Mouse (Mus musculus) MEL (cell line): ENCODE measurements around the gene Med1. TPM values are rescaled to one million over a fixed set of nuclear protein-coding genes. Genes with fewer than 3 reads are reported as not detected.

Experiments used
- DNase-seq: peaks from one replicate; pipeline ENCODE4 v3.0.0; 2011; ENCODE audit warnings: low read depth, low spot score
- H3K27ac ChIP-seq: 2 replicates; pipeline ENCODE4 v1.5.1; 2012; ENCODE audit warnings: low read depth, mild to moderate bottlenecking, control low read depth, low read length, moderate library complexity; ENCODE audit not compliant: control insufficient read depth
- H3K27me3 ChIP-seq, 2 experiments: fragments of 150-350 bp in 1 of 2; sonication (generic) in 1 of 2; 2 replicates each; pipeline ENCODE4 v1.6.1; 2012; ENCODE audit warnings: low read length in 2 of 2, mild to moderate bottlenecking in 2 of 2, improper control_type of control experiment in 1 of 2, moderate library complexity in 1 of 2; ENCODE audit not compliant: insufficient read depth in 2 of 2, control insufficient read depth in 1 of 2
- H3K36me3 ChIP-seq, 2 experiments: 2 replicates each; pipeline ENCODE4 v1.6.1; 2012 to 2014; ENCODE audit warnings: low read length in 2 of 2, improper control_type of control experiment in 1 of 2, inconsistent platforms in 1 of 2, mild to moderate bottlenecking in 1 of 2; ENCODE audit not compliant: insufficient read depth in 2 of 2, control insufficient read depth in 1 of 2
- H3K4me1 ChIP-seq, 2 experiments: fragments of 150-350 bp in 1 of 2; sonication (generic) in 1 of 2; 2 replicates each; pipeline ENCODE4 v1.6.1; 2012; ENCODE audit warnings: low read length in 2 of 2, improper control_type of control experiment in 1 of 2, mild to moderate bottlenecking in 1 of 2; ENCODE audit not compliant: insufficient read depth in 2 of 2, control insufficient read depth in 1 of 2
- H3K4me3 ChIP-seq, 2 experiments: fragments of 150-350 bp in 1 of 2; sonication (generic) in 1 of 2; 2 replicates each; pipeline ENCODE4 v1.5.1; 2012; ENCODE audit warnings: low read depth in 2 of 2, low read length in 2 of 2, mild to moderate bottlenecking in 2 of 2, moderate library complexity in 2 of 2, control low read depth in 1 of 2, improper control_type of control experiment in 1 of 2; ENCODE audit not compliant: control insufficient read depth in 1 of 2, insufficient read depth in 1 of 2
- H3K79me2 ChIP-seq: 2 replicates; pipeline ENCODE4 v1.6.1; 2012; ENCODE audit warnings: mild to moderate bottlenecking, low read length, moderate library complexity; ENCODE audit not compliant: control insufficient read depth, poor library complexity, insufficient read depth
- H3K9ac ChIP-seq: 2 replicates; pipeline ENCODE4 v1.6.1; 2012; ENCODE audit warnings: low read depth, mild to moderate bottlenecking, control low read depth, low read length, moderate library complexity; ENCODE audit not compliant: control insufficient read depth, poor library complexity, severe bottlenecking
- H3K9me3 ChIP-seq: fragments of 150-350 bp; sonication (generic); replicated peaks from 2 replicates; pipeline ENCODE4 v1.6.1; 2012; ENCODE audit warnings: mild to moderate bottlenecking, low read length, improper control_type of control experiment, moderate library complexity; ENCODE audit not compliant: insufficient read depth
- BHLHE40 ChIP-seq: IDR thresholded peaks from 2 replicates; pipeline ENCODE4 v1.6.1; 2012; ENCODE audit warnings: low read depth, mild to moderate bottlenecking, inconsistent platforms, low read length, improper control_type of control experiment, borderline replicate concordance
- CHD1 ChIP-seq: IDR thresholded peaks from 2 replicates; pipeline ENCODE4 v1.6.1; 2012; ENCODE audit warnings: low read depth, mild to moderate bottlenecking, inconsistent platforms, low read length, improper control_type of control experiment
- CHD2 ChIP-seq: IDR thresholded peaks from 2 replicates; pipeline ENCODE4 v1.6.1; 2011; ENCODE audit warnings: low read length, improper control_type of control experiment
- CTCF ChIP-seq, 3 experiments: IDR thresholded peaks in 2 of 3; conservative IDR thresholded peaks in 1 of 3; 2 replicates each; pipeline ENCODE4 v1.5.1; 2011 to 2012; ENCODE audit warnings: low read length in 3 of 3, low read depth in 2 of 3, mild to moderate bottlenecking in 2 of 3, improper control_type of control experiment in 1 of 3, inconsistent platforms in 1 of 3, mixed read lengths in 1 of 3, moderate library complexity in 1 of 3; ENCODE audit not compliant: control insufficient read depth in 1 of 3, insufficient read depth in 1 of 3, poor library complexity in 1 of 3, severe bottlenecking in 1 of 3
- E2F4 ChIP-seq: IDR thresholded peaks from 2 replicates; pipeline ENCODE4 v1.6.1; 2011; ENCODE audit warnings: low read depth, low read length, improper control_type of control experiment, borderline replicate concordance
- ELF1 ChIP-seq: IDR thresholded peaks from 2 replicates; pipeline ENCODE4 v1.6.1; 2014; ENCODE audit warnings: low read depth, mild to moderate bottlenecking, inconsistent platforms, low read length, improper control_type of control experiment, moderate library complexity
- EP300 ChIP-seq, 2 experiments: IDR thresholded peaks; 2 replicates each; pipeline ENCODE4 v1.6.1; 2011; ENCODE audit warnings: improper control_type of control experiment in 2 of 2, low read length in 2 of 2, low read depth in 1 of 2, mild to moderate bottlenecking in 1 of 2
- ETS1 ChIP-seq: IDR thresholded peaks from 2 replicates; pipeline ENCODE4 v1.6.1; 2012; ENCODE audit warnings: low read depth, mild to moderate bottlenecking, inconsistent platforms, low read length, improper control_type of control experiment, moderate library complexity
- GABPA ChIP-seq: IDR thresholded peaks from 2 replicates; pipeline ENCODE4 v1.6.1; 2012; ENCODE audit warnings: low read depth, mild to moderate bottlenecking, inconsistent platforms, low read length, improper control_type of control experiment, moderate library complexity
- GATA1 ChIP-seq: IDR thresholded peaks from 2 replicates; pipeline ENCODE4 v1.6.1; 2011; ENCODE audit warnings: low read depth, low read length, improper control_type of control experiment
- HCFC1 ChIP-seq: IDR thresholded peaks from 2 replicates; pipeline ENCODE4 v1.6.1; 2012; ENCODE audit warnings: low read depth, mild to moderate bottlenecking, inconsistent platforms, low read length, improper control_type of control experiment, moderate library complexity
- JUND ChIP-seq: IDR thresholded peaks from 2 replicates; pipeline ENCODE4 v1.6.1; 2011; ENCODE audit warnings: low read depth, mild to moderate bottlenecking, improper control_type of control experiment, low read length
- KAT2A ChIP-seq: conservative IDR thresholded peaks from 2 replicates; pipeline ENCODE4 v1.6.1; 2012; ENCODE audit warnings: low read depth, low read length, improper control_type of control experiment, inconsistent platforms
- MAFK ChIP-seq: IDR thresholded peaks from 2 replicates; pipeline ENCODE4 v1.6.1; 2011; ENCODE audit warnings: low read depth, mild to moderate bottlenecking, low read length, improper control_type of control experiment, borderline replicate concordance
- MAX ChIP-seq: IDR thresholded peaks from 2 replicates; pipeline ENCODE4 v1.6.1; 2011; ENCODE audit warnings: low read length, improper control_type of control experiment
- MAZ ChIP-seq: IDR thresholded peaks from 2 replicates; pipeline ENCODE4 v1.6.1; 2012; ENCODE audit warnings: low read depth, mild to moderate bottlenecking, inconsistent platforms, low read length, improper control_type of control experiment
- MEF2A ChIP-seq: IDR thresholded peaks from 2 replicates; pipeline ENCODE4 v1.6.1; 2014; ENCODE audit warnings: low read depth, mild to moderate bottlenecking, inconsistent platforms, low read length, improper control_type of control experiment; ENCODE audit not compliant: poor library complexity, insufficient replicate concordance, severe bottlenecking; ENCODE audit errors: extremely low read depth
- MXI1 ChIP-seq: IDR thresholded peaks from 2 replicates; pipeline ENCODE4 v1.6.1; 2011; ENCODE audit warnings: mild to moderate bottlenecking, low read depth, low read length, improper control_type of control experiment
- MYB ChIP-seq: IDR thresholded peaks from 2 replicates; pipeline ENCODE4 v1.6.1; 2011; ENCODE audit warnings: mild to moderate bottlenecking, low read depth, low read length, improper control_type of control experiment
- NELFE ChIP-seq: IDR thresholded peaks from 2 replicates; pipeline ENCODE4 v1.6.1; 2011; ENCODE audit warnings: low read depth, low read length, improper control_type of control experiment
- NRF1 ChIP-seq: IDR thresholded peaks from 2 replicates; pipeline ENCODE4 v1.6.1; 2014; ENCODE audit warnings: low read depth, mild to moderate bottlenecking, inconsistent platforms, low read length, improper control_type of control experiment, moderate library complexity; ENCODE audit not compliant: poor library complexity, insufficient read depth, severe bottlenecking
- POLR2A ChIP-seq, 2 experiments: IDR thresholded peaks; 2 replicates each; pipeline ENCODE4 v1.6.1; 2011 to 2012; ENCODE audit warnings: low read length in 2 of 2, mild to moderate bottlenecking in 2 of 2, control low read depth in 1 of 2, improper control_type of control experiment in 1 of 2, low read depth in 1 of 2, moderate library complexity in 1 of 2; ENCODE audit not compliant: control insufficient read depth in 1 of 2, insufficient read depth in 1 of 2, poor library complexity in 1 of 2
- POLR2AphosphoS2 ChIP-seq: IDR thresholded peaks from 2 replicates; pipeline ENCODE4 v1.6.1; 2011; ENCODE audit warnings: low read length, improper control_type of control experiment
- POLR2AphosphoS5 ChIP-seq: IDR thresholded peaks from 2 replicates; pipeline ENCODE4 v1.6.1; 2012; ENCODE audit warnings: low read depth, borderline replicate concordance, mild to moderate bottlenecking, inconsistent platforms, low read length, moderate library complexity, mixed read lengths
- RAD21 ChIP-seq: IDR thresholded peaks from 2 replicates; pipeline ENCODE4 v1.6.1; 2011; ENCODE audit warnings: mild to moderate bottlenecking, low read depth, low read length, improper control_type of control experiment
- RCOR1 ChIP-seq: IDR thresholded peaks from 2 replicates; pipeline ENCODE4 v1.6.1; 2012; ENCODE audit warnings: low read depth, mild to moderate bottlenecking, inconsistent platforms, low read length, improper control_type of control experiment
- SIN3A ChIP-seq: IDR thresholded peaks from 2 replicates; pipeline ENCODE4 v1.6.1; 2012; ENCODE audit warnings: low read length, improper control_type of control experiment, inconsistent platforms
- SMC3 ChIP-seq: IDR thresholded peaks from 2 replicates; pipeline ENCODE4 v1.6.1; 2011; ENCODE audit warnings: low read depth, low read length, improper control_type of control experiment
- TAL1 ChIP-seq: IDR thresholded peaks from 2 replicates; pipeline ENCODE4 v1.6.1; 2012; ENCODE audit warnings: mild to moderate bottlenecking, inconsistent platforms, low read length, moderate library complexity, mixed read lengths
- TBP ChIP-seq: IDR thresholded peaks from 2 replicates; pipeline ENCODE4 v1.8.0; 2011; ENCODE audit warnings: low read depth, low read length, improper control_type of control experiment
- TCF12 ChIP-seq: IDR thresholded peaks from 2 replicates; pipeline ENCODE4 v1.6.1; 2014; ENCODE audit warnings: low read depth, mild to moderate bottlenecking, inconsistent platforms, low read length, improper control_type of control experiment, moderate library complexity
- USF1 ChIP-seq: IDR thresholded peaks from 2 replicates; pipeline ENCODE4 v1.6.1; 2014; ENCODE audit warnings: low read depth, mild to moderate bottlenecking, inconsistent platforms, low read length, improper control_type of control experiment, moderate library complexity
- USF2 ChIP-seq, 2 experiments: IDR thresholded peaks; 2 replicates each; pipeline ENCODE4 v1.6.1; 2011 to 2012; ENCODE audit warnings: improper control_type of control experiment in 2 of 2, low read length in 2 of 2, borderline replicate concordance in 1 of 2, inconsistent platforms in 1 of 2, low read depth in 1 of 2, mild to moderate bottlenecking in 1 of 2; ENCODE audit not compliant: insufficient read depth in 1 of 2
- ZC3H11A ChIP-seq: IDR thresholded peaks from 2 replicates; pipeline ENCODE4 v1.6.1; 2012; ENCODE audit warnings: low read depth, mild to moderate bottlenecking, inconsistent platforms, low read length, improper control_type of control experiment
- ZKSCAN1 ChIP-seq: IDR thresholded peaks from 2 replicates; pipeline ENCODE4 v1.6.1; 2012; ENCODE audit warnings: low read depth, mild to moderate bottlenecking, inconsistent platforms, low read length, improper control_type of control experiment, moderate library complexity
- ZMIZ1 ChIP-seq: IDR thresholded peaks from 2 replicates; pipeline ENCODE4 v1.6.1; 2012; ENCODE audit warnings: low read depth, mild to moderate bottlenecking, inconsistent platforms, low read length, improper control_type of control experiment, moderate library complexity
- ZNF384 ChIP-seq: IDR thresholded peaks from 2 replicates; pipeline ENCODE4 v1.6.1; 2012; ENCODE audit warnings: low read depth, mild to moderate bottlenecking, inconsistent platforms, low read length, improper control_type of control experiment
- polyA plus RNA-seq, 2 experiments: library from polyadenylated mRNA; stranded (reverse) in 1 of 2; unstranded in 1 of 2; fragments of >175 nt in 1 of 2; fragments of >200 nt in 1 of 2; gene quantifications; 2 replicates each; pipeline versions ENCODE4 v1.2.1 to v1.2.4; 2012; ENCODE audit warnings: low replicate concordance in 2 of 2, low read depth in 1 of 2; ENCODE audit not compliant: insufficient read length in 2 of 2, insufficient read depth in 1 of 2, missing spikeins in 1 of 2
- total RNA-seq: library from RNA; depleted of rRNA; stranded (reverse); fragments of 300-350 nt; gene quantifications from 2 replicates; pipeline ENCODE4 v1.2.3, GENCODE M21; 2012

Med1 gene
- total and polyA plus RNA-seq, 3 experiments, result 39.9 to 122 (median 58.6) TPM

DNA sequence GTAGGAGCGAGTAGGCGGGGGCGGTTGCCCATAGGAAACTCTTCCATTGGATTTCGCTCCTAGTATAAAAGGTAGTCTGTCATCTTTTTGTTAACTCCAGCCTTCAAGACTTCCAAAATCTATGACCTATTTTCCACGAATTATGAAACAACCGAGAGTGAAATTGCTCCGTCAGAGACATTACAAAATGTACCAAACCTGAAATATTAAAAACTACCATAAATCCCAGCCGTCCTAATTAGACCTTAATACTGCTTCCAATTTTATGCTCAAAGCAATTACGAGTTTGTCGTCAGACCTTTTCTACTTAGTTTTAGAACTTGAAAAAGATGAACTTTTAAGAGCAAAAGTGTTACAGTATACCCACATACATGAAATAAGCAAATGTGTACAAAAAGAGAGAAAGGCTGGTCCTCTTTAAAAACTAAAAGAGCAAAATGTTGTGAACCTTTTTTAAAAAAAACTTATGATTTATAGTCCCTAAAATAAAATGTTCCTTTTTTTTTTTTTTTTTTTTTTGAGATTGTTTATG lies 42.4 kb downstream of the Med1 start:
- H3K79me2 ChIP-seq, result peaks cover 16% of the 10 kb centered on the region
- no peak overlapping the region for H3K27ac ChIP-seq
- H3K4me3 ChIP-seq, result peak overlapping the region in 1 of 2 experiments; percentile 56; a peak in 2 of 4 replicates
- H3K27me3 ChIP-seq, result no peaks in the 10 kb centered on the region
- H3K4me1 ChIP-seq, result peaks cover 4 to 17% of the 10 kb centered on the region in 2 experiments
- H3K9me3 ChIP-seq, result no peaks in the 10 kb centered on the region
- H3K36me3 ChIP-seq, result peaks cover 0 to 23% of the 10 kb centered on the region in 2 experiments; a peak in 2 of 4 replicates
- H3K9ac ChIP-seq, result no peak overlapping the region
- DNase-seq, result no peak
- TF ChIP-seq TAL1 (no peak), RCOR1 (no peak; the same call in 1 of the 2 replicates), TBP (no peak), GABPA (no peak), MEF2A (no peak), RAD21 (no peak), ZNF384 (0 out of 2 replicates have a peak, but pooled peaks have one; percentile 15), ZMIZ1 (0 out of 2 replicates have a peak, but pooled peaks have one; percentile 53), ELF1 (0 out of 2 replicates have a peak, but pooled peaks have one; percentile 33), ZKSCAN1 (no peak), USF1 (0 out of 2 replicates have a peak, but pooled peaks have one; percentile 16), CTCF (IDR thresholded peaks at IDR 0.05 in 2 of 3, conservative IDR thresholded peaks at IDR 0.05 in 1 of 3; ENCODE audit: control insufficient read depth in 1 of 3, insufficient read depth in 1 of 3, low read depth in 2 of 3, low read length in 3 of 3, poor library complexity in 1 of 3, severe bottlenecking in 1 of 3) (no peak), ZC3H11A (no peak), GATA1 (no peak), MXI1 (peak; percentile 100), HCFC1 (no peak), POLR2AphosphoS2 (peak; percentile 80), CHD1 (peak; percentile 61; the same call in 1 of the 2 replicates), SMC3 (no peak), CHD2 (no peak), BHLHE40 (no peak), EP300 (IDR thresholded peaks at IDR 0.05; ENCODE audit: low read depth in 1 of 2, low read length in 2 of 2) (peak in 1 of 2 experiments; percentile 24; a peak in 1 of 4 replicates), JUND (no peak), NELFE (no peak), NRF1 (no peak), ETS1 (no peak), USF2 (IDR thresholded peaks at IDR 0.05; ENCODE audit: borderline replicate concordance in 1 of 2, insufficient read depth in 1 of 2, low read depth in 1 of 2, low read length in 2 of 2) (no peak), TCF12 (no peak), MAX (peak; percentile 100), KAT2A (no peak), MYB (no peak), E2F4 (peak; percentile 70; the same call in 1 of the 2 replicates), SIN3A (peak; percentile 100; the same call in 1 of the 2 replicates), POLR2A (IDR thresholded peaks at IDR 0.05; ENCODE audit: control insufficient read depth in 1 of 2, insufficient read depth in 1 of 2, low read depth in 1 of 2, low read length in 2 of 2, poor library complexity in 1 of 2) (no peak), MAZ (no peak; the same call in 1 of the 2 replicates), POLR2AphosphoS5 (no peak), MAFK (peak; percentile 64; the same call in 1 of the 2 replicates)
